In genomic region chr5:123059757-123060520, GRCm38 (mm10) we compare ENCODE assay signal across 8 mouse cellular contexts. TPM values are rescaled to one million over a fixed set of nuclear protein-coding genes. Genes with fewer than 3 reads are reported as not detected.
DNase-seq lines count a peak whose midpoint lies in the region; ATAC-seq and TF ChIP-seq lines count a peak whose summit lies in the region.

No protein-coding gene starts in this region.

- WGBS in liver, embryonic 13.5 days (ENCODE audit: insufficient replicate concordance), result 37% methylated on average over 14 of the region's 14 CpGs

- intact Hi-C loops in heart, postnatal 14 days (cut with DNase I), result loop anchor here (5.0 kb wide), 1 partner anchor 43 kb away; the partner anchor contains the start of gene Orai1

- DNase-seq in gastrocnemius, adult 18-20 months (ENCODE audit: low spot score), result peak; percentile 69
- no peak for DNase-seq in gastrocnemius, postnatal 4 days (ENCODE audit: low spot score in 2 of 2)
- DNase-seq in embryo, embryonic 10.5 days (ENCODE audit: low spot score), result peak; percentile 73
- DNase-seq in heart, postnatal 14 days, result peak; percentile 46 to 61
- DNase-seq in liver, embryonic 13.5 days, result peak; percentile 48
- DNase-seq in splenic B cell, adult 2 months (ENCODE audit: low read depth, low spot score), result peak; percentile 79

- TF ChIP-seq CTCF in ES-Bruce4 (IDR thresholded peaks at IDR 0.05; ENCODE audit: low read depth, low read length), result peak; percentile 28

- H3K9ac ChIP-seq in ES-Bruce4 (ENCODE audit: low read depth, poor library complexity, severe bottlenecking), result no peak overlapping the region
- 0 out of 2 replicates have a peak overlapping the region, but pooled peaks have one; percentile 48 for H3K9ac ChIP-seq in liver, embryonic 13.5 days

- H3K27ac ChIP-seq in ES-Bruce4 (ENCODE audit: insufficient read depth, low read length), result no peak overlapping the region
- peak overlapping the region; percentile 81; the same call in 1 of the 2 replicates for H3K27ac ChIP-seq in liver, embryonic 13.5 days

- no peak overlapping the region for H3K4me3 ChIP-seq in ES-Bruce4 (ENCODE audit: low read depth, low read length)
- no peak overlapping the region for H3K4me3 ChIP-seq in liver, embryonic 13.5 days (replicated peaks)

- no peak overlapping the region for H3K4me2 ChIP-seq in liver, embryonic 13.5 days

- H3K9me3 ChIP-seq in ES-Bruce4 (replicated peaks; ENCODE audit: control insufficient read depth, insufficient read depth, low read length, poor library complexity, severe bottlenecking), result no peaks in the 10 kb centered on the region
- H3K9me3 ChIP-seq in liver, embryonic 13.5 days (replicated peaks), result no peaks in the 10 kb centered on the region

- no peaks in the 10 kb centered on the region for H3K4me1 ChIP-seq in ES-Bruce4 (ENCODE audit: control insufficient read depth, insufficient read depth, low read length)
- peaks cover 33% of the 10 kb centered on the region for H3K4me1 ChIP-seq in liver, embryonic 13.5 days (replicated peaks)

- TF ChIP-seq EP300 in ES-Bruce4 (IDR thresholded peaks at IDR 0.05; ENCODE audit: insufficient read depth, low read depth, low read length), result no peak

- H3K36me3 ChIP-seq in ES-Bruce4 (ENCODE audit: control insufficient read depth, insufficient read depth, low read length, poor library complexity, severe bottlenecking), result no peaks in the 10 kb centered on the region
- H3K36me3 ChIP-seq in liver, embryonic 13.5 days, result no peaks in the 10 kb centered on the region
- no peaks in the 10 kb centered on the region for H3K36me3 ChIP-seq in splenic B cell, adult 2 months (ENCODE audit: control insufficient read depth, insufficient read depth, low read length, poor library complexity, severe bottlenecking)

- H3K27me3 ChIP-seq in ES-Bruce4 (ENCODE audit: control insufficient read depth, insufficient read depth, low read length, poor library complexity, severe bottlenecking), result no peaks in the 10 kb centered on the region
- H3K27me3 ChIP-seq in liver, embryonic 13.5 days, result no peaks in the 10 kb centered on the region
- H3K27me3 ChIP-seq in splenic B cell, adult 2 months (ENCODE audit: control insufficient read depth, insufficient read depth, low read length, poor library complexity, severe bottlenecking), result no peaks in the 10 kb centered on the region

- TF ChIP-seq POLR2A in ES-Bruce4 (IDR thresholded peaks at IDR 0.05; ENCODE audit: insufficient read depth, low read length), result no peak

- ATAC-seq in liver, embryonic 13.5 days (ENCODE audit: low read depth), result no peak
- no peak for ATAC-seq in frontal cortex, adult (ENCODE audit: low TSS enrichment)

RNA-seq across cellular contexts. Expression of gene Tmem120b, which starts 8.3 kb away (rescaled TPM):
- 10 to 100 TPM; 16.8 to 19.6 TPM for total RNA-seq in gastrocnemius, adult 18-20 months (2021)
- 10 to 100 TPM; 24.0 to 25.9 TPM for total RNA-seq in gastrocnemius, postnatal 4 days (2021)
- polyA plus RNA-seq in ES-Bruce4 (2011; ENCODE audit: insufficient read depth, insufficient read length, low read depth, missing spikeins), result 8.9 and 9.1 TPM in 2 replicates
- total RNA-seq in heart, postnatal 14 days (2021), result 10 to 100 TPM; 10.6 to 12.1 TPM
- 23.0 and 24.2 TPM in 2 replicates for polyA plus RNA-seq in liver, embryonic 13.5 days (2015; fragmentation: Nextera tagmentation; extraction: Ambion mirVana)

RNA-seq across cellular contexts. Expression of gene Morn3, which starts 13.1 kb away (rescaled TPM):
- not detected for total RNA-seq in gastrocnemius, adult 18-20 months (2021)
- not detected for total RNA-seq in gastrocnemius, postnatal 4 days (2021)
- not detected in 2 replicates for polyA plus RNA-seq in ES-Bruce4 (2011; ENCODE audit: insufficient read depth, insufficient read length, low read depth, missing spikeins)
- total RNA-seq in heart, postnatal 14 days (2021), result under 1 TPM in 1 of 2 experiments, not detected in 1; 0.93 TPM
- not detected in 2 replicates for polyA plus RNA-seq in liver, embryonic 13.5 days (2015; fragmentation: Nextera tagmentation; extraction: Ambion mirVana)

RNA-seq across cellular contexts. Expression of gene Orai1, which starts 45.1 kb away (rescaled TPM):
- 10 to 100 TPM; 31.9 to 33.4 TPM for total RNA-seq in gastrocnemius, adult 18-20 months (2021)
- 10 to 100 TPM; 46.2 to 53.8 TPM for total RNA-seq in gastrocnemius, postnatal 4 days (2021)
- 12.7 and 13.3 TPM in 2 replicates for polyA plus RNA-seq in ES-Bruce4 (2011; ENCODE audit: insufficient read depth, insufficient read length, low read depth, missing spikeins)
- 10 to 100 TPM; 17.2 to 19.5 TPM for total RNA-seq in heart, postnatal 14 days (2021)
- 6.6 and 8.2 TPM in 2 replicates for polyA plus RNA-seq in liver, embryonic 13.5 days (2015; fragmentation: Nextera tagmentation; extraction: Ambion mirVana)

Comparison
In these comparisons a context has a peak if more than half of its experiments do, and no peak if none do; other contexts are left out.
1. DNase-seq: peak in gastrocnemius, adult 18-20 months (single experiment), embryo, embryonic 10.5 days (single experiment), heart, postnatal 14 days (2 of 2), liver, embryonic 13.5 days (single experiment) and splenic B cell, adult 2 months (single experiment); none in gastrocnemius, postnatal 4 days (0 of 2).